Mouse (Mus musculus): ENCODE measurements around the gene Olfr1049.

GRCm38 (mm10) chr2:86231301-86231700, 26.8 kb downstream of the Olfr1049 start, which contains the start of gene Olfr1047:
- no peak for TF ChIP-seq EP300 (optimal IDR thresholded peaks at IDR 0.05)
- TF ChIP-seq CTCF (IDR thresholded peaks at IDR 0.05; ENCODE audit: low read depth): no peak

Data from stomach, postnatal 0 days (tissue).